Mouse (Mus musculus): ENCODE data around the gene Trim14.

The Trim14 gene

GRCm38 (mm10) chr4:46574841-46575240 is 38.9 kb upstream of the Trim14 start:
- TF ChIP-seq POU5F1 (IDR thresholded peaks at IDR 0.05; ENCODE audit: borderline replicate concordance, low read length) = no peak
- TF ChIP-seq NANOG (IDR thresholded peaks at IDR 0.05; ENCODE audit: borderline replicate concordance, low read length) = no peak
- no peak for TF ChIP-seq CTCF (conservative IDR thresholded peaks at IDR 0.05; ENCODE audit: low read length)
- H3K9me3 ChIP-seq (ENCODE audit: low read length) = peaks cover 24% of the 10 kb centered on the region
- H3K4me1 ChIP-seq (replicated peaks; ENCODE audit: low read depth, low read length) = no peaks in the 10 kb centered on the region
- no peaks in the 10 kb centered on the region for H3K36me3 ChIP-seq (ENCODE audit: insufficient read depth, low read length)
- H3K4me3 ChIP-seq (replicated peaks; ENCODE audit: low read length) = no peak overlapping the region
- peaks cover 5% of the 10 kb centered on the region; the same call in 1 of the 2 replicates for H3K27me3 ChIP-seq (ENCODE audit: insufficient read depth, low read length)

- peaks cover 5% of the 10 kb centered on the region; the same call in 1 of the 2 replicates for H3K27me3 ChIP-seq (ENCODE audit: insufficient read depth, low read length)
- H3K4me3 ChIP-seq (replicated peaks; ENCODE audit: low read length) = no peak overlapping the region
Measured at GRCm38 (mm10) chr4:46574024-46574753, 38.2 kb upstream of the Trim14 start.

GRCm38 (mm10) chr4:46572616-46573015 is 36.7 kb upstream of the Trim14 start:
- H3K27me3 ChIP-seq (ENCODE audit: insufficient read depth, low read length) = peaks cover 5% of the 10 kb centered on the region; the same call in 1 of the 2 replicates
- peaks cover 9% of the 10 kb centered on the region; the same call in 1 of the 2 replicates for H3K9me3 ChIP-seq (ENCODE audit: low read length)
- peaks cover 7% of the 10 kb centered on the region; the same call in 1 of the 2 replicates for H3K4me1 ChIP-seq (replicated peaks; ENCODE audit: low read depth, low read length)
- H3K36me3 ChIP-seq (ENCODE audit: insufficient read depth, low read length) = no peaks in the 10 kb centered on the region
- no peak overlapping the region for H3K4me3 ChIP-seq (replicated peaks; ENCODE audit: low read length)
- TF ChIP-seq NANOG (IDR thresholded peaks at IDR 0.05; ENCODE audit: borderline replicate concordance, low read length) = no peak
- TF ChIP-seq POU5F1 (IDR thresholded peaks at IDR 0.05; ENCODE audit: borderline replicate concordance, low read length) = no peak
- TF ChIP-seq CTCF (conservative IDR thresholded peaks at IDR 0.05; ENCODE audit: low read length) = no peak

More at GRCm38 (mm10) chr4:46574024-46574753, 38.2 kb upstream of the Trim14 start:
- H3K36me3 ChIP-seq (ENCODE audit: insufficient read depth, low read length) = no peaks in the 10 kb centered on the region
- TF ChIP-seq CTCF (conservative IDR thresholded peaks at IDR 0.05; ENCODE audit: low read length) = no peak
- TF ChIP-seq POU5F1 (IDR thresholded peaks at IDR 0.05; ENCODE audit: borderline replicate concordance, low read length) = no peak
- no peak for TF ChIP-seq NANOG (IDR thresholded peaks at IDR 0.05; ENCODE audit: borderline replicate concordance, low read length)
- H3K9me3 ChIP-seq (ENCODE audit: low read length) = peaks cover 23% of the 10 kb centered on the region
- no peaks in the 10 kb centered on the region; the same call in 1 of the 2 replicates for H3K4me1 ChIP-seq (replicated peaks; ENCODE audit: low read depth, low read length)

DNA sequence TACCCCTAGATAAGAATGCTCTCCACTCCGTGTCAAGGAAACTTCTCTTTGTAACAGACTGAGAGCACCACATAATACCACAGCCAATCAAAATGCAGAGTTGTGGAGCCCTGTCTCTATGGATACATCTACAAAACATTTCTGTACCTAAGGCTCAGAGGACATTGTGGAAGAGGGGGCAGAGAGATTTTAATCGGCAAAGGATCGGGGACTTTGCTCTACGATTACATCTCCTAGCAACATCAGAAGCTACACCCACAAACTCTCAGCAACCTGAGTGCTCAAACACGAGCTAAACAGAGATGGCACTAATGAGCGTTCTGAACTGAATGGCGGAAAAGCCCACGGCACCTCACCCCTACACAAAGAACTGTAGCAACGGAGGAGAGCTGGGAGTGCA is 35.8 kb upstream of the Trim14 start:
- peaks cover 5% of the 10 kb centered on the region; the same call in 1 of the 2 replicates for H3K9me3 ChIP-seq (ENCODE audit: low read length)
- peaks cover 5% of the 10 kb centered on the region; the same call in 1 of the 2 replicates for H3K27me3 ChIP-seq (ENCODE audit: insufficient read depth, low read length)
- H3K4me3 ChIP-seq (replicated peaks; ENCODE audit: low read length) = no peak overlapping the region
- TF ChIP-seq NANOG (IDR thresholded peaks at IDR 0.05; ENCODE audit: borderline replicate concordance, low read length) (no peak), POU5F1 (IDR thresholded peaks at IDR 0.05; ENCODE audit: borderline replicate concordance, low read length) (no peak), CTCF (conservative IDR thresholded peaks at IDR 0.05; ENCODE audit: low read length) (no peak)
- H3K4me1 ChIP-seq (replicated peaks; ENCODE audit: low read depth, low read length) = peaks cover 7% of the 10 kb centered on the region; the same call in 1 of the 2 replicates
- H3K36me3 ChIP-seq (ENCODE audit: insufficient read depth, low read length) = no peaks in the 10 kb centered on the region

DNA sequence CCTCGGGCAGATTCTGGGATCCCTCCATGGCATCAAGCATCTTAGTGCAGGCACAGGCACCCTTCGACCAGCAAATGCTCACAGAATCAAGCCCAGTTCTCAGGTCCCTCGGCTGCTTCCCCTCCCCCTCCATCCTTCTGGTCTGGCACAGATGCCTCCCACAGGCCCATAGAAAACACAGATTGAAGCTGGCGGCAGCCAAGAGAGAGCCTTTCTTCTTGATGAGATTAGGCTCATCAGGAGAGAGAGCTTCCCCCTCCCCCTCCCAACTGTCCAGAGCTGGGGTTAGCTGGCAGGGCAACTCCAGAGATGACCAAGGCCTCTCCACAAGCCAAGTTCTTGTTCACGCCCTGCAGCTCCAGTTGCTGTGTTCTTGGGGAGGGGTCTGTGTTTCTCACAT is 33.7 kb upstream of the Trim14 start:
- TF ChIP-seq CTCF (conservative IDR thresholded peaks at IDR 0.05; ENCODE audit: low read length) = no peak
- no peak for TF ChIP-seq POU5F1 (IDR thresholded peaks at IDR 0.05; ENCODE audit: borderline replicate concordance, low read length)
- Histone ChIP-seq H3K4me1 (replicated peaks; ENCODE audit: low read depth, low read length) (peaks cover 7% of the 10 kb centered on the region; the same call in 1 of the 2 replicates), H3K36me3 (ENCODE audit: insufficient read depth, low read length) (no peaks in the 10 kb centered on the region), H3K4me3 (replicated peaks; ENCODE audit: low read length) (no peak overlapping the region), H3K27me3 (ENCODE audit: insufficient read depth, low read length) (peaks cover 5% of the 10 kb centered on the region; the same call in 1 of the 2 replicates), H3K9me3 (ENCODE audit: low read length) (no peaks in the 10 kb centered on the region)

- no peaks in the 10 kb centered on the region for H3K36me3 ChIP-seq (ENCODE audit: insufficient read depth, low read length)
- TF ChIP-seq NANOG (IDR thresholded peaks at IDR 0.05; ENCODE audit: borderline replicate concordance, low read length) (no peak), POU5F1 (IDR thresholded peaks at IDR 0.05; ENCODE audit: borderline replicate concordance, low read length) (no peak), CTCF (conservative IDR thresholded peaks at IDR 0.05; ENCODE audit: low read length) (no peak)
- no peaks in the 10 kb centered on the region for H3K9me3 ChIP-seq (ENCODE audit: low read length)
- peaks cover 5% of the 10 kb centered on the region; the same call in 1 of the 2 replicates for H3K27me3 ChIP-seq (ENCODE audit: insufficient read depth, low read length)
- peaks cover 13% of the 10 kb centered on the region for H3K4me1 ChIP-seq (replicated peaks; ENCODE audit: low read depth, low read length)
- no peak overlapping the region for H3K4me3 ChIP-seq (replicated peaks; ENCODE audit: low read length)
Measured at GRCm38 (mm10) chr4:46568169-46568568, 32.2 kb upstream of the Trim14 start.

DNA sequence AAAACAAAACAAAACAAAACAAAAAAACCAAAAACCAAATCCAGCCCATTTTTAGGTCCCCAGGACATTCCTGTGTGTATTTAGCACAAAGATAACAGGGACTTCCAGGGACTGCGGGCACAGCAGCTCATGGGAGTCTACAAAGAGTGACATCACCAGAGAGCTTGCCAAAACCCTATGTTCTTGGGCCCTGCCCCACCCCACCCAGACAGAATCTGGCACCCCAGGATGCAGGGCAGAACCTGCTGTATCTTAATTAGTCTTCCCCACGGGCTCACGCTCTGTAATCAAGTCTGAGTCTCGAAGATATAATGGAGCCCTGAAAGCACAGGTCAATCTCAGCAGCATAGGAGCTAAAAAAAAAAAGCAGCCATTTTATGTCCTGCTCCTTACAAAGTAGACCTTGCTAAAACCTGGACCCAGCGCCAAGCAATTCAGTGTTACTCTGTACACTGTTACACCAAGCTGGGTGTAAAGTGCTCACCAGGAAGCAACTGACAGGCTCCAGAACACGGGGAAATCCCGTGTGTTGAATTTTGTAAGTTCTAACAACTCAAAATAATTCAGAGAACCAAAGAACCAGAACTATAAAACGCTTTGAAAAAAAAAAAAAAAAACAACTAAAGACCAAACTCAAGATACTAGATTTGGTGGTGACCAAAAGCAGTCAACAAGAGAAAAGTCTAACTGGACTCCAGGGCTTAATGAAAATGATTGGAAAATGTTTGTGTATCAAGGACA is 31.2 kb upstream of the Trim14 start:
- TF ChIP-seq NANOG (IDR thresholded peaks at IDR 0.05; ENCODE audit: borderline replicate concordance, low read length) = no peak
- TF ChIP-seq POU5F1 (IDR thresholded peaks at IDR 0.05; ENCODE audit: borderline replicate concordance, low read length) = no peak
- no peak for TF ChIP-seq CTCF (conservative IDR thresholded peaks at IDR 0.05; ENCODE audit: low read length)
- H3K9me3 ChIP-seq (ENCODE audit: low read length) = no peaks in the 10 kb centered on the region
- H3K4me3 ChIP-seq (replicated peaks; ENCODE audit: low read length) = no peak overlapping the region
- no peaks in the 10 kb centered on the region for H3K36me3 ChIP-seq (ENCODE audit: insufficient read depth, low read length)
- H3K27me3 ChIP-seq (ENCODE audit: insufficient read depth, low read length) = no peaks in the 10 kb centered on the region; the same call in 1 of the 2 replicates
- peaks cover 15% of the 10 kb centered on the region for H3K4me1 ChIP-seq (replicated peaks; ENCODE audit: low read depth, low read length)

- H3K36me3 ChIP-seq (ENCODE audit: insufficient read depth, low read length) = no peaks in the 10 kb centered on the region
- peaks cover 15% of the 10 kb centered on the region for H3K4me1 ChIP-seq (replicated peaks; ENCODE audit: low read depth, low read length)
- no peak overlapping the region for H3K4me3 ChIP-seq (replicated peaks; ENCODE audit: low read length)
- TF ChIP-seq POU5F1 (IDR thresholded peaks at IDR 0.05; ENCODE audit: borderline replicate concordance, low read length) (no peak), CTCF (conservative IDR thresholded peaks at IDR 0.05; ENCODE audit: low read length) (no peak), NANOG (IDR thresholded peaks at IDR 0.05; ENCODE audit: borderline replicate concordance, low read length) (no peak)
- H3K27me3 ChIP-seq (ENCODE audit: insufficient read depth, low read length) = no peaks in the 10 kb centered on the region; the same call in 1 of the 2 replicates
- H3K9me3 ChIP-seq (ENCODE audit: low read length) = no peaks in the 10 kb centered on the region
Measured at GRCm38 (mm10) chr4:46565393-46565955, 29.5 kb upstream of the Trim14 start.
